Mouse (Mus musculus): ENCODE data around the gene Usp6nl. TPM values are rescaled to one million over a fixed set of nuclear protein-coding genes. Genes with fewer than 3 reads are reported as not detected.

Usp6nl gene
- polyA plus RNA-seq, 1 experiment from 2014 or later = 9.5 TPM

DNA sequence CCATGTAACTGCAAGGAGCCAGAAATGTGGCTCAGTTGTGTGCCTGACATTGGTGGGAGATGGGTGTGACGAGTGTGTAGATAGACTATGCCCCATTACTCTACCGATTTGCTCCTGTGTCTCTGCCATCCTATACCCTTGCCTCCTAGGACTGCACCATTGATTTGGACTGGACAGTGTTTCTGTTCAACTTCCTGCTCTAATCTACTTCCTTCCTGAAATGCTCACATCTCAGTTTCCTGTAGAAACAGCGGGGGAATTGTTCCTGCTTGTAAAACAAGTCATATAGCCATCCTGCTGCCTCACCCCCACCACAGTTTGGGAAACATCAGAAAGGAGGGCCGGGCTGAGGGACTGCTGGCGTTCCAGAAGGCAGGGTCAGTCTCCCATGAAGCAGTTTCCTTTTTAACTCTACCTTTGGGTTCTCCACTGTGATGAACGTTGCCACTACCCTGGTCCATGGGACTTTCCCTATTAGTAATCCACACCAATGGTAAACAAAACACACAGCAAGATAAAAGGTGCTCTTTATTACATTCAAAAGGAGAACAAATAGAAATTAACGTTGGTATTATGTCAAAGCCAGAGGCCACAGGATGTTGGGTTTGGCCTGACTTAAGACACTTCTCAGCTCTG is 27.4 kb upstream of the Usp6nl start:
- no peak overlapping the region for H3K4me3 ChIP-seq (ENCODE audit: low read length)
- H3K4me2 ChIP-seq (ENCODE audit: low read depth, low read length) = no peak overlapping the region
- peak; percentile 36; the same call in 1 of the 2 replicates for ATAC-seq (ENCODE audit: low read depth)
- no peaks in the 10 kb centered on the region for H3K27me3 ChIP-seq (ENCODE audit: control insufficient read depth, insufficient read depth, low read depth, low read length)
- H3K9ac ChIP-seq (ENCODE audit: low read length) = no peak overlapping the region
- 51% methylated on average over 7 of the region's 7 CpGs for WGBS
- H3K36me3 ChIP-seq (ENCODE audit: control insufficient read depth, insufficient read depth, low read length) = no peaks in the 10 kb centered on the region
- no peaks in the 10 kb centered on the region for H3K9me3 ChIP-seq (ENCODE audit: control insufficient read depth, low read length)
- H3K4me1 ChIP-seq (replicated peaks; ENCODE audit: control insufficient read depth, insufficient read depth, low read length) = no peaks in the 10 kb centered on the region
- H3K27ac ChIP-seq (ENCODE audit: low read length) = peak overlapping the region; percentile 57

DNA sequence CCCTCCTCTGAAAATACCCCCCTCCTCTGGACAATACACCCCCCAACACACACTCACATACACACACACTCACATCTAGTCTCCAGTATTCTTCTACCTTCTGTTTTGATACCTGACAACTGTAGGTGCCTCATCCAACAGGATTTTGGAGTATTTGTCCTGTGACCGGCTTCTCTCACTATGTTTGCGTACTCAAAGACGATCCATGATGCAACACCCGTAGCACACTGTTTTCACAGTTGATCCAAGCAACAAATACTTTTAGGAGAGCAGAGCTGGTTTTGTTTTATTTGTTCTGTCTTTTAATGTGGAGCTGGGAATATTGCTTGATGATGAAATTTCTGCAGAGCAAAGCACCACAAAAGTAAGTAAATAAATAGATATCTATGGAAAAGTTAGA is 17.7 kb upstream of the Usp6nl start:
- ATAC-seq (ENCODE audit: low read depth) = no peak
- WGBS = 71% methylated on average over 4 of the region's 4 CpGs

DNA sequence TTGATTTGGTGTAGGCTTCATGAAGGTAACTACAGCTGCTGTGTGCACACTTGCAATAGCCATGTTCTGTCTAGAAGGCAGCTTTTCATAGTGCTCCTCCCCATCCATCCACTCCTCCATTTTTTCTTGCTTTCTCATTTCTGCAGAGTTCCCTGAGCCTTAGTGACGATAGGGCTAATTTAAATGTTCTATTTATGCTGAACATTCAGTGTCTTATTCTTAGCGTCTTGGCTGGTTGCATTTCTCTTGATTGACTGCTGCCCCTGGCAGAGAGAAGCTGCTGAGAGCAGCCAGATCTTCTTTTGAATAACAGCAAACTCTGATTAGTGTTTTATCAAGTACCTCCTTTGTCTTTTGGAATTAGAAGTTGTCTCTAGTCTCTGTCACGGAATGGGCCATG is 15.6 kb upstream of the Usp6nl start:
- no peaks in the 10 kb centered on the region for H3K27me3 ChIP-seq (ENCODE audit: control insufficient read depth, insufficient read depth, low read depth, low read length)
- H3K4me2 ChIP-seq (ENCODE audit: low read depth, low read length) = no peak overlapping the region
- no peak overlapping the region for H3K4me3 ChIP-seq (ENCODE audit: low read length)
- no peaks in the 10 kb centered on the region for H3K36me3 ChIP-seq (ENCODE audit: control insufficient read depth, insufficient read depth, low read length)
- no peak overlapping the region for H3K27ac ChIP-seq (ENCODE audit: low read length)
- 75% methylated on average over 3 of the region's 3 CpGs for WGBS
- H3K9ac ChIP-seq (ENCODE audit: low read length) = no peak overlapping the region
- ATAC-seq (ENCODE audit: low read depth) = no peak
- H3K4me1 ChIP-seq (replicated peaks; ENCODE audit: control insufficient read depth, insufficient read depth, low read length) = no peaks in the 10 kb centered on the region
- H3K9me3 ChIP-seq (ENCODE audit: control insufficient read depth, low read length) = no peaks in the 10 kb centered on the region

More for the DNA sequence above, 17.7 kb upstream of the Usp6nl start:
- H3K36me3 ChIP-seq (ENCODE audit: control insufficient read depth, insufficient read depth, low read length) = no peaks in the 10 kb centered on the region
- no peaks in the 10 kb centered on the region for H3K9me3 ChIP-seq (ENCODE audit: control insufficient read depth, low read length)
- no peaks in the 10 kb centered on the region for H3K4me1 ChIP-seq (replicated peaks; ENCODE audit: control insufficient read depth, insufficient read depth, low read length)
- no peak overlapping the region for H3K9ac ChIP-seq (ENCODE audit: low read length)
- no peak overlapping the region for H3K4me3 ChIP-seq (ENCODE audit: low read length)
- H3K27ac ChIP-seq (ENCODE audit: low read length) = no peak overlapping the region
- H3K27me3 ChIP-seq (ENCODE audit: control insufficient read depth, insufficient read depth, low read depth, low read length) = no peaks in the 10 kb centered on the region
- no peak overlapping the region for H3K4me2 ChIP-seq (ENCODE audit: low read depth, low read length)

DNA sequence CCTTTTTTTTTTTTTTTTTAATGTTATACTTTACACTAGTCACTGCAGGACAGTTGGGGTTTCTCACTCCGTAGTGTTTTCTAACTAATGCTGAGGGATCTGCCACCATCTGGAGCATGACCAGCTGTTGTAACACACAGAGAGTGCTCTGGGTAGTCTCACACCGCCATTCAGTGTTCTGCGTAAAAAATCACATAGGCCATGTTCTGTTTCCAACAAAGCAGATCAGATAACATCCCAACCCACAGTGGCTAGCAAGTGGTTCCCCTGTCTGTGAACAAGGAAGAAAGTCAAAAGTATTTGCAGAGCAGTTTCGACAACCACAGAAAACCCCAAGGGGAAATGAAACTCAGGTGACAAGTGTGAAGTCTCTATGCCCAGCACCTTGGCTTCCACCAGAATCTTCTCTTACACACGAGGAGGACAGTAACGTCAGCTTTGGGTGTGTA is 13.1 kb upstream of the Usp6nl start:
- no peaks in the 10 kb centered on the region for H3K27me3 ChIP-seq (ENCODE audit: control insufficient read depth, insufficient read depth, low read depth, low read length)
- no peaks in the 10 kb centered on the region for H3K36me3 ChIP-seq (ENCODE audit: control insufficient read depth, insufficient read depth, low read length)
- no peaks in the 10 kb centered on the region for H3K9me3 ChIP-seq (ENCODE audit: control insufficient read depth, low read length)
- no peak for ATAC-seq (ENCODE audit: low read depth)
- no peak overlapping the region for H3K4me2 ChIP-seq (ENCODE audit: low read depth, low read length)
- WGBS = 68% methylated on average over 6 of the region's 6 CpGs
- H3K4me3 ChIP-seq (ENCODE audit: low read length) = no peak overlapping the region
- no peaks in the 10 kb centered on the region for H3K4me1 ChIP-seq (replicated peaks; ENCODE audit: control insufficient read depth, insufficient read depth, low read length)
- H3K27ac ChIP-seq (ENCODE audit: low read length) = no peak overlapping the region
- no peak overlapping the region for H3K9ac ChIP-seq (ENCODE audit: low read length)

DNA sequence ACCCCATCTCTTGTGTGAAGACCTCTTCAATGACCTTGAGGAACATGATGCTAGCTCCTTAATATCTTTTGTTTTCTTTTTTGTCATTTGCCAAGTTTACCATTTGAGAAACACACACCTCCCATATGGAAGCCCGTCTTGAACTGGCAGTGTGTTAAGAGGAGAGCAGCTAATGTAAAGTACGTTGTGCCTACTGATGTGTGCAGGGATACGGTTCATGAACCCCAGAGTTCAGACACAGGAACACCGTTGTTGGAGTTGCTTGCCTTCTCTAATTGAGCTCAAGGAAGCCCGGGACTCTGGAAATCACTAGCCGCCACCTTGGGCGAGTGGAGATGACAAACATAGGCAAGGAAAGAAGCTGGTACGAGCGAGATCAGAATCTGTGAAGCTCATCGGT is 9.7 kb upstream of the Usp6nl start:
- no peaks in the 10 kb centered on the region for H3K9me3 ChIP-seq (ENCODE audit: control insufficient read depth, low read length)
- ATAC-seq (ENCODE audit: low read depth) = no peak
- no peaks in the 10 kb centered on the region for H3K4me1 ChIP-seq (replicated peaks; ENCODE audit: control insufficient read depth, insufficient read depth, low read length)
- no peak overlapping the region for H3K4me2 ChIP-seq (ENCODE audit: low read depth, low read length)
- H3K36me3 ChIP-seq (ENCODE audit: control insufficient read depth, insufficient read depth, low read length) = no peaks in the 10 kb centered on the region
- H3K9ac ChIP-seq (ENCODE audit: low read length) = no peak overlapping the region
- no peak overlapping the region for H3K4me3 ChIP-seq (ENCODE audit: low read length)
- 84% methylated on average over 10 of the region's 10 CpGs for WGBS
- H3K27ac ChIP-seq (ENCODE audit: low read length) = no peak overlapping the region
- no peaks in the 10 kb centered on the region for H3K27me3 ChIP-seq (ENCODE audit: control insufficient read depth, insufficient read depth, low read depth, low read length)

DNA sequence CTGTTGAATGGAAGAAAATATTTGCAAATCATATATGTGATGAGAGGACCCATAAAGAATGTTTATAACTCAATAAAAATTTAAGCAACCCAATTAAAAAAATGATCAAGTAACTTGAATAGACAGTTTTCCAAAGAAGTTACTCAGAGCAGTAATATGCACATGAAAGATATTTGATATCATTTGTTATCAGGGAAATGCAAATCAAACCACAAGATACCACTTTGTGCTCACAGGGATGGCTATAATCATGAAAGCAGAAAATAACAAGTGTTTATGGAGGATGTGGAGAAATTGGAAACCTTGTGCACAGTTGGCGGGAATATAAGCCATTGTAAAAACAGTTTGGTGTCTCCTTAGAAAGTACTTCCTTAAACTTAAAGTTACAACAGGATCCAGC is 8.7 kb upstream of the Usp6nl start:
- 85% methylated on average over 1 of the region's 1 CpGs for WGBS
- Histone ChIP-seq H3K4me2 (ENCODE audit: low read depth, low read length) (no peak overlapping the region), H3K27ac (ENCODE audit: low read length) (no peak overlapping the region), H3K4me3 (ENCODE audit: low read length) (no peak overlapping the region), H3K9me3 (ENCODE audit: control insufficient read depth, low read length) (no peaks in the 10 kb centered on the region), H3K4me1 (replicated peaks; ENCODE audit: control insufficient read depth, insufficient read depth, low read length) (no peaks in the 10 kb centered on the region), H3K36me3 (ENCODE audit: control insufficient read depth, insufficient read depth, low read length) (no peaks in the 10 kb centered on the region), H3K9ac (ENCODE audit: low read length) (no peak overlapping the region), H3K27me3 (ENCODE audit: control insufficient read depth, insufficient read depth, low read depth, low read length) (no peaks in the 10 kb centered on the region)
- no peak for ATAC-seq (ENCODE audit: low read depth)

DNA sequence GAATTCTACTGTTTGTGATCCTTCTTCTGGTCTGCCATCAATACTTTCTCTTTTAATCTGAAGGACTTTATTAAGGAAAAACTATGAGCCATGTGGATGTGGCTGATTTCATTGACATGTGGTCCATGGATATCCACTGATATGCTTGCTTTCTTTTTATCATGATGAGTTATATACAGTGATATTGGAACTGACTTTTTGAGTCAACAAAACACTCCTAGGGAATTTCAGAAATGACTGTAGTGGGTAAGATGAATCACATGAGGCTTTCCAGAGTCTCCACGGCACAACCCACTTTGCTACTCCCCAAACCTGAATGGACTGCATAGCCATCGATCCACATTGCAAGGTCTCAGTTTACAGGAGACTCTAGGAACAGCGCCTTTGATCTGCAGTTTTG is 2.3 kb upstream of the Usp6nl start:
- no peak overlapping the region for H3K4me3 ChIP-seq (ENCODE audit: low read length)
- WGBS = 57% methylated on average over 3 of the region's 3 CpGs
- H3K9me3 ChIP-seq (ENCODE audit: control insufficient read depth, low read length) = no peaks in the 10 kb centered on the region
- no peak for ATAC-seq (ENCODE audit: low read depth)
- H3K27me3 ChIP-seq (ENCODE audit: control insufficient read depth, insufficient read depth, low read depth, low read length) = no peaks in the 10 kb centered on the region
- H3K9ac ChIP-seq (ENCODE audit: low read length) = no peak overlapping the region
- H3K27ac ChIP-seq (ENCODE audit: low read length) = no peak overlapping the region
- peaks cover 4% of the 10 kb centered on the region for H3K4me1 ChIP-seq (replicated peaks; ENCODE audit: control insufficient read depth, insufficient read depth, low read length)
- no peaks in the 10 kb centered on the region for H3K36me3 ChIP-seq (ENCODE audit: control insufficient read depth, insufficient read depth, low read length)
- no peak overlapping the region for H3K4me2 ChIP-seq (ENCODE audit: low read depth, low read length)

DNA sequence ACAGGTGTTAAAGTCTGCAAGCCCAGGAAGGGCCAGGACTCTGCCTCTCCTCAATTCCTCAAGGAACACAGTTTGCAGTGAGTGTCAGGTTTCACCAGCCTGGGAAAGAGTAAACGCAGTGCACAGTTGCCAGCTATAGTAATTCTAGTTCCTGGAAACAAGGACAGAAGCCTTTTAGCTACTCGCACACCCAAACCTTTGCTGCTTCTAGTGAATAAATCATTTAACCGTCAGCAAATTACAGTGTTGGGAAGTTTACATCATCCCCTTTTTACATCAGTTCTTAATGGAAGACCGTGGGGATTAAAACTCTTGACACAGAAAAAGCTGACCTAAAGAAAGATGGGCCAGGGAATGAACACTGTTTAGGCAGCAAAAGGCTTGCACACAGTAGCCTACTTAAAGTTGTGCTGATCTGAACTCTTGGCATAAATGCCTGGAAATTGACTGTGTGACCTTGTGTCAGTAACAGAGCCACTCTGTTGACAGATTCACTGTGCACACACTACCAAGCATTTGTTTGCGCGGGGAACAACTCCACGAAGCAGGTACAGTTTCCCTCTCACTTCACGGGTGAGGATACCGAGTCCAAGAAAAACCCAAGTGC is 595 bp upstream of the Usp6nl start:
- WGBS = 6% methylated on average over 9 of the region's 9 CpGs
- Histone ChIP-seq H3K27ac (ENCODE audit: low read length) (peak overlapping the region; percentile 99), H3K9ac (ENCODE audit: low read length) (peak overlapping the region; percentile 98), H3K4me2 (ENCODE audit: low read depth, low read length) (peak overlapping the region; percentile 83), H3K4me3 (ENCODE audit: low read length) (peak overlapping the region; percentile 96), H3K9me3 (ENCODE audit: control insufficient read depth, low read length) (no peaks in the 10 kb centered on the region), H3K4me1 (replicated peaks; ENCODE audit: control insufficient read depth, insufficient read depth, low read length) (peaks cover 4% of the 10 kb centered on the region), H3K36me3 (ENCODE audit: control insufficient read depth, insufficient read depth, low read length) (no peaks in the 10 kb centered on the region), H3K27me3 (ENCODE audit: control insufficient read depth, insufficient read depth, low read depth, low read length) (no peaks in the 10 kb centered on the region)
- peak; percentile 36; the same call in 1 of the 2 replicates for ATAC-seq (ENCODE audit: low read depth)

DNA sequence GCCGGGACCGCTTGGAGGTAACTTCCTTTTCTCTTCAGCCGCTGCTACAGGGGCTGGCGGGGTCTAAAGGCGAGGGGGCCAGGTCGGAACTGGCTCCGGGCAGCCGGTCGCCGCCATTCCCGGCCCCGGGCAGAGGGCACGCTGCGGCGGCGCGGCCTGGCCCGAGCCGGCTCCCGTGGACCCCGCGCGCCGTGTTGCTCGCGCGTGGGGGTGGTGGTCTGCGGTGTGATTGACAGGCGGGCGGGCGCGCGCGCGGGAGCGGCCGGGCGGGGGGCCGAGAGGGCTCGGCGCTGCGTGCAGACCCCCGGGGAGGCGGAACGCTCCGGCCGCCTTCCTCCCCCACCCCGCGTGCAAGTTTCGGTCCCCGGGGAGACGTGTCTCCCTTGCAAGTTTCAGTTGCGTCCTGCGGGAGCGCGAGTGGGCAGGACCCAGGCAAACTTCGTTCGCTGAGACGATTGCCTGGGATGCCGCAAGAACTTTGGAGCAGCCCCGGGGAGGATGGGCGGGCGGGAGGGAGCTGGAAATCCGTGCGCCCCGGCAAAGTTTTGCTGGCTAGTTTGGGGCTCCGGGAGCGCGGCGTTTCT is 563 bp downstream of the Usp6nl start:
- Histone ChIP-seq H3K4me1 (replicated peaks; ENCODE audit: control insufficient read depth, insufficient read depth, low read length) (peaks cover 4% of the 10 kb centered on the region), H3K27me3 (ENCODE audit: control insufficient read depth, insufficient read depth, low read depth, low read length) (no peaks in the 10 kb centered on the region), H3K36me3 (ENCODE audit: control insufficient read depth, insufficient read depth, low read length) (no peaks in the 10 kb centered on the region), H3K9me3 (ENCODE audit: control insufficient read depth, low read length) (no peaks in the 10 kb centered on the region), H3K4me2 (ENCODE audit: low read depth, low read length) (peak overlapping the region; percentile 83), H3K9ac (ENCODE audit: low read length) (peak overlapping the region; percentile 98), H3K27ac (ENCODE audit: low read length) (peak overlapping the region; percentile 99), H3K4me3 (ENCODE audit: low read length) (peak overlapping the region; percentile 96)
- peak; percentile 70 for ATAC-seq (ENCODE audit: low read depth)
- under 1% methylated on average over 54 of the region's 70 CpGs for WGBS

Data from lung, embryonic 16.5 days (tissue).